Mouse (Mus musculus) CH12.LX (cell line): ENCODE measurements at regions not wholly inside any gene's neighbourhood (a gene's known extent, or its start where the extent isn't known, plus 50 kb on each side); places are given as distances from the start of the nearest gene placed in this dataset.

Experiments used
- DNase-seq: peaks from one replicate; pipeline ENCODE4 v3.0.0-alpha.2; 2013; ENCODE audit errors: extremely low read depth
- H3K27ac ChIP-seq: 2 replicates; pipeline ENCODE4 v1.5.1; 2012; ENCODE audit warnings: low read depth, mild to moderate bottlenecking, control low read depth, moderate library complexity; ENCODE audit not compliant: insufficient read depth
- H3K27me3 ChIP-seq: replicated peaks from 2 replicates; pipeline ENCODE3; 2012; ENCODE audit warnings: inconsistent platforms
- H3K36me3 ChIP-seq, 2 experiments: replicated peaks in 1 of 2; 2 replicates each; pipeline versions ENCODE3 to v1.6.1; 2012; ENCODE audit warnings: inconsistent platforms in 1 of 2, low read length in 1 of 2, mild to moderate bottlenecking in 1 of 2, mixed read lengths in 1 of 2, moderate library complexity in 1 of 2; ENCODE audit not compliant: control insufficient read depth in 1 of 2, insufficient read depth in 1 of 2
- H3K4me1 ChIP-seq, 2 experiments: 2 replicates each; pipeline ENCODE4 v1.6.1; 2012; ENCODE audit warnings: inconsistent platforms in 1 of 2, moderate library complexity in 1 of 2; ENCODE audit not compliant: insufficient read depth in 2 of 2, control insufficient read depth in 1 of 2
- H3K4me2 ChIP-seq: 2 replicates; pipeline ENCODE4 v1.6.1; 2012; ENCODE audit warnings: low read depth, mild to moderate bottlenecking, control low read depth; ENCODE audit not compliant: poor library complexity, insufficient read depth, severe bottlenecking
- H3K4me3 ChIP-seq, 3 experiments: fragments of 150-350 bp in 1 of 3; sonication (generic) in 1 of 3; replicated peaks in 1 of 3; 2 replicates each; pipeline versions ENCODE3 to v1.5.1; 2011 to 2012; ENCODE audit warnings: low read depth in 2 of 3, low read length in 2 of 3, mild to moderate bottlenecking in 2 of 3, moderate library complexity in 2 of 3, control low read depth in 1 of 3, improper control_type of control experiment in 1 of 3, inconsistent platforms in 1 of 3, mixed read lengths in 1 of 3; ENCODE audit not compliant: poor library complexity in 1 of 3
- H3K79me2 ChIP-seq: replicated peaks from 2 replicates; pipeline ENCODE4 v1.6.1; 2012; ENCODE audit warnings: mild to moderate bottlenecking, moderate library complexity; ENCODE audit not compliant: control insufficient read depth, poor library complexity, insufficient read depth, severe bottlenecking; ENCODE audit errors: extremely low read depth
- H3K9ac ChIP-seq: 2 replicates; pipeline ENCODE4 v1.6.1; 2012; ENCODE audit warnings: low read depth, mild to moderate bottlenecking, control low read depth, moderate library complexity; ENCODE audit not compliant: insufficient read depth
- H3K9me3 ChIP-seq: replicated peaks from 2 replicates; pipeline ENCODE3; 2012; ENCODE audit warnings: low read length, inconsistent platforms, mixed read lengths
- CHD1 ChIP-seq: IDR thresholded peaks from 2 replicates; pipeline ENCODE4 v1.6.1; 2012; ENCODE audit warnings: low read depth, low read length, improper control_type of control experiment, inconsistent platforms
- CTCF ChIP-seq, 2 experiments: IDR thresholded peaks in 1 of 2; conservative IDR thresholded peaks in 1 of 2; 2 replicates each; pipeline ENCODE4 v1.5.1; 2011 to 2012; ENCODE audit warnings: low read depth in 2 of 2, low read length in 2 of 2, improper control_type of control experiment in 1 of 2, inconsistent platforms in 1 of 2, mild to moderate bottlenecking in 1 of 2, moderate library complexity in 1 of 2
- ELF1 ChIP-seq: IDR thresholded peaks from 2 replicates; pipeline ENCODE4 v1.6.1; 2014; ENCODE audit warnings: low read depth, mild to moderate bottlenecking, inconsistent platforms, low read length, improper control_type of control experiment
- HCFC1 ChIP-seq: IDR thresholded peaks from 2 replicates; pipeline ENCODE4 v1.6.1; 2012; ENCODE audit warnings: low read depth, mild to moderate bottlenecking, inconsistent platforms, low read length, improper control_type of control experiment
- IRF4 ChIP-seq: IDR thresholded peaks from 2 replicates; pipeline ENCODE4 v1.6.1; 2014; ENCODE audit warnings: low read depth, mild to moderate bottlenecking, inconsistent platforms, low read length, improper control_type of control experiment
- JUN ChIP-seq: IDR thresholded peaks from 2 replicates; pipeline ENCODE4 v1.6.1; 2011; ENCODE audit warnings: low read depth, mild to moderate bottlenecking, low read length, improper control_type of control experiment, moderate library complexity; ENCODE audit not compliant: insufficient read depth
- JUND ChIP-seq: conservative IDR thresholded peaks from 2 replicates; pipeline ENCODE4 v1.6.1; 2011; ENCODE audit warnings: low read depth, low read length, improper control_type of control experiment
- MAFK ChIP-seq: IDR thresholded peaks from 2 replicates; pipeline ENCODE4 v1.6.1; 2011; ENCODE audit warnings: low read length, improper control_type of control experiment; ENCODE audit not compliant: insufficient replicate concordance
- MAX ChIP-seq: IDR thresholded peaks from 2 replicates; pipeline ENCODE4 v1.6.1; 2011; ENCODE audit warnings: low read length, improper control_type of control experiment
- MXI1 ChIP-seq: IDR thresholded peaks from 2 replicates; pipeline ENCODE4 v1.6.1; 2011; ENCODE audit warnings: mild to moderate bottlenecking, low read depth, low read length, improper control_type of control experiment
- MYC ChIP-seq: IDR thresholded peaks from 2 replicates; pipeline ENCODE4 v1.6.1; 2011; ENCODE audit warnings: low read depth, mild to moderate bottlenecking, improper control_type of control experiment, low read length
- PAX5 ChIP-seq: IDR thresholded peaks from 2 replicates; pipeline ENCODE4 v1.6.1; 2012; ENCODE audit warnings: low read length, inconsistent platforms, mixed read lengths
- POLR2A ChIP-seq: IDR thresholded peaks from 2 replicates; pipeline ENCODE4 v1.6.1; 2011; ENCODE audit warnings: low read depth, mild to moderate bottlenecking, improper control_type of control experiment, low read length
- POLR2AphosphoS2 ChIP-seq: IDR thresholded peaks from 2 replicates; pipeline ENCODE4 v1.6.1; 2011; ENCODE audit warnings: low read depth, low read length, improper control_type of control experiment
- RAD21 ChIP-seq: IDR thresholded peaks from 2 replicates; pipeline ENCODE4 v1.6.1; 2011; ENCODE audit warnings: low read depth, mild to moderate bottlenecking, low read length, improper control_type of control experiment, moderate library complexity
- RCOR1 ChIP-seq: conservative IDR thresholded peaks from 2 replicates; pipeline ENCODE4 v1.6.1; 2012; ENCODE audit warnings: low read depth, mild to moderate bottlenecking, inconsistent platforms, low read length, improper control_type of control experiment
- SMC3 ChIP-seq: IDR thresholded peaks from 2 replicates; pipeline ENCODE4 v1.6.1; 2011; ENCODE audit warnings: low read depth, low read length, improper control_type of control experiment
- TBP ChIP-seq: conservative IDR thresholded peaks from 2 replicates; pipeline ENCODE4 v1.6.1; 2011; ENCODE audit warnings: low read depth, low read length, improper control_type of control experiment
- ZC3H11A ChIP-seq: IDR thresholded peaks from 2 replicates; pipeline ENCODE4 v1.6.1; 2012; ENCODE audit warnings: low read depth, mild to moderate bottlenecking, inconsistent platforms, low read length, improper control_type of control experiment
- ZKSCAN1 ChIP-seq: IDR thresholded peaks from 2 replicates; pipeline ENCODE4 v1.6.1; 2012; ENCODE audit warnings: low read depth, inconsistent platforms, low read length, improper control_type of control experiment, borderline replicate concordance
- ZMIZ1 ChIP-seq: IDR thresholded peaks from 2 replicates; pipeline ENCODE4 v1.6.1; 2012; ENCODE audit warnings: low read depth, mild to moderate bottlenecking, inconsistent platforms, low read length, improper control_type of control experiment
- ZNF384 ChIP-seq: IDR thresholded peaks from 2 replicates; pipeline ENCODE4 v1.6.1; 2012; ENCODE audit warnings: low read depth, low read length, improper control_type of control experiment, inconsistent platforms
- dilution Hi-C: fragments of 300-500 bp; cut with MboI; formaldehyde crosslinking; loops from 2 replicates; pipeline ENCODE4 v1.14.3; 2020; ENCODE audit warnings: low sequenced_read_pairs; ENCODE audit not compliant: extremely low pct_unique_long_range_greater_than_20kb, extremely low pct_ligation_motif_present
- in situ Hi-C: fragments of 300-500 bp; cut with MboI; formaldehyde crosslinking; loops from 3 replicates; pipeline ENCODE4 v1.14.3; 2019; ENCODE audit warnings: low sequenced_read_pairs, low pct_ligation_motif_present, low pct_unique_long_range_greater_than_20kb, mixed read lengths

DNA sequence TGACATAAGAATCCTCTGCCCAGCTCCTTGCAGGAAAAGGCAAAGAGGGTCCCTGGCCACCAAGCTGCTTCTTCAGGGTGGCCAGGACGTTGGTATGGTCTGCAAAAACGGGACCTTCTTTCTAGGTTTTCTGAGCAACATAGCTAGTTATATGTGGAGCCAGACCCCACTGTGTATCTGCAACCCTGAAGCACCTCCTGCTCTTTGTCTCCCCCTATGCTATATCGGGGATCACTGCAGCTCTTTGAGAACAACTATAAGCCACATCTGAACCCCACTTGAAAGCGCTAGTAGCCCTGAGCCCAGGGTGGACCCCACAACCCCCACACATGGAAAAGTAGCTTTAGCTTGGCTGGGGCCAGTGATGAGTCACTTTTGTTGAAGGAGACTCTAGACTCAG lies 414.9 kb downstream of the Zfp536 start:
- DNase-seq = no peak
- Histone ChIP-seq H3K27ac (no peak overlapping the region), H3K27me3 (no peaks in the 10 kb centered on the region), H3K79me2 (no peaks in the 10 kb centered on the region), H3K9ac (no peak overlapping the region), H3K4me1 (no peaks in the 10 kb centered on the region), H3K4me3 (no peak overlapping the region), H3K4me2 (no peak overlapping the region), H3K36me3 (no peaks in the 10 kb centered on the region), H3K9me3 (peaks cover 82% of the 10 kb centered on the region)
- TF ChIP-seq SMC3 = no peak
- TF ChIP-seq MAX = no peak
- no peak for TF ChIP-seq ZNF384
- TF ChIP-seq POLR2AphosphoS2 = no peak
- TF ChIP-seq IRF4 = no peak
- TF ChIP-seq ZC3H11A = no peak
- TF ChIP-seq JUN = no peak
- no peak for TF ChIP-seq MAFK
- TF ChIP-seq TBP = no peak
- TF ChIP-seq ZKSCAN1 = no peak
- TF ChIP-seq PAX5 = no peak
- no peak for TF ChIP-seq CTCF (conservative IDR thresholded peaks at IDR 0.05 in 1 of 2, IDR thresholded peaks at IDR 0.05 in 1 of 2; ENCODE audit: low read depth in 2 of 2, low read length in 2 of 2)
- TF ChIP-seq CHD1 = no peak
- no peak for TF ChIP-seq MYC
- no peak for TF ChIP-seq HCFC1
- no peak for TF ChIP-seq RCOR1
- TF ChIP-seq MXI1 = no peak
- no peak for TF ChIP-seq ZMIZ1
- no peak for TF ChIP-seq JUND
- in situ Hi-C loops = loop anchor here (25.0 kb wide), 2 partner anchors 1496 to 1696 kb away; no protein-coding TSS in a partner anchor
- dilution Hi-C loops = no loop called here

- in situ Hi-C loops = loop anchor here (25.0 kb wide), 2 partner anchors 1497 to 1697 kb away; no protein-coding TSS in a partner anchor
- H3K4me1 ChIP-seq = no peaks in the 10 kb centered on the region
- no peaks in the 10 kb centered on the region for H3K79me2 ChIP-seq
- no peak overlapping the region for H3K4me3 ChIP-seq
- H3K27me3 ChIP-seq = no peaks in the 10 kb centered on the region
- H3K4me2 ChIP-seq = no peak overlapping the region
- peaks cover 78% of the 10 kb centered on the region for H3K9me3 ChIP-seq
- H3K36me3 ChIP-seq = no peaks in the 10 kb centered on the region
- H3K9ac ChIP-seq = no peak overlapping the region
- no peak for DNase-seq
- dilution Hi-C loops = no loop called here
- TF ChIP-seq RAD21 (no peak), IRF4 (no peak), TBP (no peak), POLR2A (no peak), ELF1 (no peak)
- no peak overlapping the region for H3K27ac ChIP-seq
Measured at GRCm38 (mm10) chr7:37359473-37359872, 414.0 kb downstream of the Zfp536 start.
